Mouse (Mus musculus) gonadal fat pad, adult 2 months (tissue): ENCODE measurements around the gene Pum2. TPM values are rescaled to one million over a fixed set of nuclear protein-coding genes. Genes with fewer than 3 reads are reported as not detected.
"Not testable (repeated sequence)": the region's sequence is repeated elsewhere in the genome, so short reads cannot be mapped to it uniquely, and the experiment has no call there.

ENCODE experiments used
- DNase-seq: peaks from one replicate; pipeline ENCODE4 v3.0.0-alpha.2; 2012; ENCODE audit warnings: low read depth
- polyA plus RNA-seq: library from polyadenylated mRNA; depleted of rRNA; stranded (reverse); fragments of >200 nt; gene quantifications from 2 replicates; pipeline ENCODE4 v1.2.3, GENCODE M21; 2012; rRNA removed

Pum2 gene
- 50.7 and 57.4 TPM in 2 replicates for polyA plus RNA-seq

- DNase-seq = no peak
Measured at GRCm38 (mm10) chr12:8673974-8674306, at the start of gene Pum2. Gene Pum2, plus strand, starts transcription at chr12:8674134.

- no peak for DNase-seq
Measured at GRCm38 (mm10) chr12:8629537-8629936, 44.4 kb upstream of the Pum2 start.

- no peak for DNase-seq
Measured at GRCm38 (mm10) chr12:8631691-8632090, 42.2 kb upstream of the Pum2 start.

- DNase-seq = no peak
Measured at GRCm38 (mm10) chr12:8632737-8633365, 41.1 kb upstream of the Pum2 start.

GRCm38 (mm10) chr12:8634306-8634705 lies 39.6 kb upstream of the Pum2 start:
- no peak for DNase-seq

- no peak for DNase-seq
Measured at GRCm38 (mm10) chr12:8635546-8635945, 38.4 kb upstream of the Pum2 start.

GRCm38 (mm10) chr12:8636945-8637344 lies 37.0 kb upstream of the Pum2 start:
- no peak for DNase-seq

GRCm38 (mm10) chr12:8638411-8639087 lies 35.4 kb upstream of the Pum2 start:
- DNase-seq = not testable (repeated sequence)

GRCm38 (mm10) chr12:8640186-8640585 lies 33.7 kb upstream of the Pum2 start:
- DNase-seq = not testable (repeated sequence)

GRCm38 (mm10) chr12:8640711-8641424 lies 33.1 kb upstream of the Pum2 start:
- peak; percentile 56 for DNase-seq

- DNase-seq = no peak
Measured at GRCm38 (mm10) chr12:8641425-8641735, 32.6 kb upstream of the Pum2 start.

GRCm38 (mm10) chr12:8648211-8648610 lies 25.7 kb upstream of the Pum2 start:
- DNase-seq = not testable (repeated sequence)

GRCm38 (mm10) chr12:8650027-8650426 lies 23.9 kb upstream of the Pum2 start:
- DNase-seq = not testable (repeated sequence)

GRCm38 (mm10) chr12:8656596-8656995 lies 17.3 kb upstream of the Pum2 start:
- peak; percentile 98 for DNase-seq

GRCm38 (mm10) chr12:8657116-8657515 lies 16.8 kb upstream of the Pum2 start:
- no peak for DNase-seq

GRCm38 (mm10) chr12:8657629-8658366 lies 16.1 kb upstream of the Pum2 start:
- DNase-seq = no peak

GRCm38 (mm10) chr12:8659406-8660279 lies 14.3 kb upstream of the Pum2 start:
- no peak for DNase-seq

- DNase-seq = no peak
Measured at GRCm38 (mm10) chr12:8661747-8662146, 12.2 kb upstream of the Pum2 start.

- no peak for DNase-seq
Measured at GRCm38 (mm10) chr12:8662175-8662574, 11.8 kb upstream of the Pum2 start.

- no peak for DNase-seq
Measured at GRCm38 (mm10) chr12:8662721-8663120, 11.2 kb upstream of the Pum2 start.

GRCm38 (mm10) chr12:8667473-8668255 lies 6.3 kb upstream of the Pum2 start:
- no peak for DNase-seq
